Mouse (Mus musculus) embryo, embryonic 11.5 days (tissue): ENCODE data around the gene Ttc9c.

ENCODE experiments used
- DNase-seq: peaks from one replicate; pipeline ENCODE4 v3.0.0-alpha.2; 2012; ENCODE audit warnings: low read depth, low spot score

Ttc9c gene

DNA sequence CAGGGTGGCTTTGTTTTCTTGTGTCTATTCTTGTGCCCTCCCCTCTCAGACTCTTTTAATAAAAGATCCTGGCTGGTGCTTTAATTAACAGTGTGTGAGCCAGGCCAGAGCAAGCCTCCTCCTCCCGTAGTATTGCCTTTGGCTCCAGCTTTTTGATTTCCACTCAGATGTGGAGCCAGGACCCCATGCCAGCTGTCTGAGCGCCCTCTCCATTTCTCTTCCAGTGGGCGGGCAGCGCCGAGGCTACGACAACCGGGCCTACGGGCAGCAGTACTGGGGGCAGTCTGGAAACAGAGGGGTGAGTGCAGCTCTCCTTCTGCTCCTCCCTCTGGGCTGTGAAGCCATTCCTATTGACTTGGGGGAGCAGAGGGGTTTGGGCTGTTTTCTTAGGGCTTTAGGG lies 11.5 kb upstream of the Ttc9c start:
- DNase-seq, result no peak

DNA sequence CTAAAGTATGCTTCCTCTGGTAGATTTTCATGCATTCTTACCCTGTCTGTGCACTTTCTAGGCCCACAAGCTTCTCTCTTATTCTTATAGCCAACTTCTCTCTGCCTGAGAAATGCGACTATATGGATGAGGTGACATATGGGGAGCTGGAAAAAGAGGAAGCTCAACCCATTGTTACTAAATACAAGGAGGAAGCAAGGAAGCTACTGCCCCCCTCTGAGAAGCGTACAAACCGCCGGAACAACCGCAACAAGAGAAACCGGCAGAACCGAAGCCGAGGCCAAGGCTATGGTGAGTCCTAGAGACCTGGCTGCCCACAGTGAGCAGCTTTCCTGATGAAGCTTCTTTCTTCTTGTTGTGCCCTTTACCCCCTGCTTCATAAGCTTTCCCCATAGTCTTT lies 10.5 kb upstream of the Ttc9c start, which contains the start of gene AC129217.1:
TSS of gene AC129217.1 (plus strand) at position 114 of the 400 bp plus-strand sequence.
- DNase-seq, result no peak

DNA sequence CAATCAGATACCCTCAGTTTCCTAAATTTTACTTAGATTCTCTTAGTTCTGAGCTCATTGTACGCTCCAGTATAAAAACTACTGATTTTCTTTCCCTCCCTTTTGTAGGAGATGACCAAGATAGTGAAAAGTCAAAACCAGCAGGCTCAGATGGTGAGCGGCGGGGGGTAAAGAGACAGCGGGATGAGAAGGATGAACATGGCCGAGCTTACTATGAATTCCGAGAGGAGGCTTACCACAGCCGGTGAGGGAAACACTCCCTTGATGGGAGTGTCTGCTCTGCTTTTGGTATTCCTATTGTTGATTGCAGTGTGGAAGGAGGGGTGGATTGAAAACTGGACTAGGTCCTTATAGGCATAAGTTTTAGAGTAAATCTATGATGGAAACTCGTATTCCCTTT lies 3.6 kb upstream of the Ttc9c start:
- no peak for DNase-seq

DNA sequence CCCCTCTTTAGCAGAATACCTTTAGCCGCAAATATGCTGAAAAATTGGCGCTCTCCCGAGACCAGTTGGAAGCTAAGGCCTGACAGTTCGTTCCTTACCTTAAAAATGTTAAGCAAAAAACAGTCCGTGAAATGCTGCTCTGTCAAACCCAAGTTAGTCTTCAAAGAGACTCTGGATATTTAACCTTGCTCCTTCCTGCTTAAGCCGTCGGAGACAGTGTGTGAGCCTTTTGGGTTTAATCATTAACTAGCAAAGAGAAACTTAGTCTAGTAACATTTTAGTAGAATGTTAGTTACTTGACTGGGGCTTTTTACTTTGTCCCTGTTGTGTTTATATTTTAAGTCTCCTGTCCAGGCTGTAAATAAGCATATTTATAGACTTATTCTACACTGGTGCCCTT lies 2.0 kb upstream of the Ttc9c start:
- DNase-seq, result no peak

DNA sequence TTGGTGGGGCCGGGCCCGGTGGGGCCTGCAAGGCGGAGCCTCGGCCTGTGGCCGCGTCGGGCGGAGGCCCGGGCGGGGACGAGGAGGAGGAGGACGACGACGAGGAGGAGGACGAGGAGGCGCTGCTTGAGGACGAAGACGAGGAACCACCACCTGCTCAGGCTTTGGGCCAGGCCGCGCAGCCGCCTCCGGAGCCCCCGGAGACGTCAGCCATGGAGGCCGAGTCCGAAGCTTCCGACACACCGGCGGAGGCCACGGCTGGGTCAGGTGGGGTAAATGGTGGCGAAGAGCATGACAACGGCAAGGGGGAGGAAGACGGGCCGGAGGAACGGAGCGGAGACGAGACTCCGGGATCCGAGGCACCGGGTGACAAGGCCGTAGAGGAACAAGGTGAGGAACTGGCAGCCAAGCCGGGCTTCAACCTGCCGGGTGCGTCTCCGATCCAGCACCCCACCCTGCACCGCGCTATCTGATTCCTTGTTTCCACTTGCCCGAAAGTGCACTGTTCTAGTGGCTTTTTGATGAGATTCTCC lies 1.4 kb upstream of the Ttc9c start:
- DNase-seq, result no peak

DNA sequence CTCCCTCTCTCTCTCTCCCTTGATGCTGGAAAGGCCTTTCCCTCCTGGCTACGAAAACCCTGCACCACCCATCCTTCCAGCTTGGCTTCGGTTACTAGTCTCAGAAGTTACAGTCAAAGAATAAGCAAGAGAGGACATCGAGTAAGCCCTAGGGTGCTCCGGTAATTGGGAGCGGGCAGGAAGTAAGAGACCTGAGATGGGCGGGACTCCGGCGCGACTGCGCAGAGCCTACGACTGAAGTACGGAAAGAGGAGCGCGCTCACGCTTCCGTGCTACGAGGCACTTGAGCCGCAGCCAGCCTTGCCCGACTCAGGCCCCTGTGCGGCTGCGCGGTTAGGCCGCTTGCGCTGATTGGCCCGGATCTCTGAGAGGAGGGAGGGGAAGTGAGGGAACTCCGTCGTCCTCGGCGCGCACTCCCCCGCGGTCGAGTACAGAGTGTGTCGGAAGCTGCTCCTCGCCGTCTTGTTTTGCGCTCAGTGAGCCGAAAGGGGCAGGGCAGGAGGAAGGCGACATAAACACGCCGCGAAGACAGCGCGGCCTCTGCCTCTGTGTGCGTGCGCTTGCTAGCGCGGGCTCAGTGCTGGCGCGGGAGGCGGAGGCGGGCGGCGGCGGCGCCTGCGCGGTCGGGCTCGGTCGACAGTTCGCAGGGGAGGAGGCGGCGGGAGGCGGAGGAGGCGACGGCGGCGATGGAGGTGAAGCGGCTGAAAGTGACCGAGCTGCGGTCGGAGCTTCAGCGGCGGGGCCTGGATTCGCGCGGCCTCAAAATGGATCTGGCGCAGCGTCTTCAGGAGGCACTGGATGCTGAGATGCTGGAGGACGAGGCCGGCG lies 677 bp upstream of the Ttc9c start, which contains the start of gene Hnrnpul2:
TSS of gene Hnrnpul2 (plus strand) at position 415 of the 828 bp plus-strand sequence.
- DNase-seq, result peak; percentile 96

DNA sequence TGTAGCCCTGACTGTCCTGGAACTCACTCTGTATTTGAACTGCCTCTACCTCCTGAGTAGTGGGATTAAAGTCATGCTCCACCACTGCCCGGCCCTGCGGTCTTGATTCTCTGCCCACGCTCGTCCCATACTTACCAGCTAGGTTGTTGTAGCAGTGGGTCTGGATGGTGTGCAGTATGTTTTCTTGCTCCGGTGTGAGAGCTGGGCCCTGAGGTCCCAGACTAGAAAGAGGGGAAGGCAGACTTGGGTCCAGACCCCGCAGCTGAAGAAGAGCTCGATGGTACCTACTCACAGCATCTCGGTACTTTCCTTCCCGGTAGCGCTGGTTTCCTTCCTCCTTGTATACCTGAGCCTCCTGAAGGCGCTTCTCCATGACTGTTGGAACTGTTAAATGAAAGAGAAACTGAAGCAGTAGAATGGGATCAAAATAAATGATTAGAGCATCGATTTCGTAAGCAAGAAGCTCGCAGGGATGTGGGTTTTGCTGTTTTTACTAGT lies 783 bp downstream of the Ttc9c start:
- DNase-seq, result no peak

DNA sequence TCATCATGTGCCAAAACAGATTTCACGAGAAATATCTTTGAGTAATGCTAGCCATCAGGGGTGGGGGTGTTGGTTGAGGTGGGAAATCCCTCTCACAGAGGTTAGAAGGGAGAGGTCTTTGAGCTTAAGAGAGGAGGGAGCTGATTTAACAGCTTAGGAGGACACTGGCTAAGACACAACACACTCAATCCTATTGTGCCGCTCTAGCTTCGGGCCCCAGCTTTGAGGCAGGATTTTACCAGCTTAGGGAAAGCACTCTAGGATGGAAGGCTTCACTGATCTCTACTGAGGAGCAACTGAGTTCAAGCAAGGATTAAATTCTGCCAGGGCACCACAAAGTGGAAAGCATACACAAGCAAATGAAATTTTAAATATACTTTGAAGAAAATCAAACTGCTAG lies 2.1 kb downstream of the Ttc9c start:
- DNase-seq, result no peak

DNA sequence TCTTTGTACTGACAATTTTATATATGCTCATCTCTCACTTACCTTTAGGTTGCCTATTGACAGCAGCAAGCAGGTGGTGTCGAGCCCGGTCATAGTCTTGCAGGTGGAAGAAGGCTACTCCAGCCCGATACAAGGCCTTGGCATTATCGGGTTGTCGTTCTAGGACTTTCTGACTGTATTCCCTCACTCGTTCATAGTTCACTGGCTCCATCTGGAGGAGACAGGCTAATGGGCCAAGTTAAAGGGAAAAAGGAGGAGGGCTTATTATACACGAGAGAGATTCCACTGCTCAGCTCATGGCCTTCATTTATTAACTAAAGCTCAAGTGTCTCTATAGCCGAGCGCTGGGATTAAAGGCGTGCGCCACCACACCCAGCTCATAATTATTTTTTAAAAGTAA lies 3.3 kb downstream of the Ttc9c start:
- no peak for DNase-seq

DNA sequence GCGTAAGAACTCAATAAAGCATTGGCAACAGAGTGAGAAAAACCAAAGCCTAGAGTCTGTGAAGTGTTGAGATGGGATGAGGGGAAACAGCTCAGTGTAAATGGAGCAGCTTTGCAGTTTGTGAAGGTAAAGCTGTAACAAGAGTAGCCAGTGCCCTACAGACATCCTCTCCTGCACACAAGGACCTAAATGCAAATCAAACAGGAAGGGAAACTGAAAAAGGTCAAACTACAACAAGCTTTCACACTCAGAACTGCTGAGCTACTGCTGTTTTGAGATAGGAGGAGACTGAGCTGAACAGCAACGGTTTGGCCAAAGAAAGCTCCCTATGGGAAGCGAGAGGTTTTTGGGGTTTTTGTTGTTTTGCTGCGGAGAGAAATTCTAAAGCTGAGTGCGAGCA lies 12.3 kb downstream of the Ttc9c start:
- no peak for DNase-seq

DNA sequence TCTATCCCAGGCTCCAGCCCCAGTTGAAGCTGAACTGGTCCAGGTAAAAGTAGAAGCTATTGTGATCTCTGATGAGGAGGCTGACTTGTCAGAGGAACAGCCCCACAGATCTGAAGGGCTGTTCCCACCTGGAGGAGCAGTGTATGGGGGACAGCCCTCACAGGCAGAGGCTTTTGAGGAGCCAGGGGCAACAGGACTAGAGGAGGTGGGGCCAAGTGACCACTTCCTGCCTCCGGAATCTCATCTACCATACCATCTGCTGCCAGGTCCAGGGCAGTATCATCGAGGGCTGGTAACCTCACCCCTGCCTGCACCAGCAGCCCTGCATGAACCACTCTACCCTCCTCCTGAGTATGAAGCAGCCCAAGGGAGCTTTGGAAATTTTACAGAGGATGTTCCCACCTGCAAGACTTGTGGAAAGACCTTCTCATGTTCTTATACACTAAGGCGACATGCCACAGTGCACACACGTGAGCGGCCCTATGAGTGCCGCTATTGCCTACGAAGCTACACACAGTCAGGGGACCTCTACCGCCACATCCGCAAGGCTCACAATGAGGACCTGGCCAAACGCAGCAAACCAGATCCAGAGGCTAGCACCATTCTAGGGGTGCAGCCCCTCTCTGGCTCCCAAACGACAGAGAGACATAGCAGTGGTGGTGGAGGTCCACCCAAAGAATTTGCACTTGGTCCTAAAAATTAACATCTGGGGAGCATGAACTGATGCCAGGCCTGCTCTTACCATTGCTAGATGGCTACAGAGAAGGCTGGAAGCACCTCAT lies 15.1 kb downstream of the Ttc9c start:
- DNase-seq, result no peak

DNA sequence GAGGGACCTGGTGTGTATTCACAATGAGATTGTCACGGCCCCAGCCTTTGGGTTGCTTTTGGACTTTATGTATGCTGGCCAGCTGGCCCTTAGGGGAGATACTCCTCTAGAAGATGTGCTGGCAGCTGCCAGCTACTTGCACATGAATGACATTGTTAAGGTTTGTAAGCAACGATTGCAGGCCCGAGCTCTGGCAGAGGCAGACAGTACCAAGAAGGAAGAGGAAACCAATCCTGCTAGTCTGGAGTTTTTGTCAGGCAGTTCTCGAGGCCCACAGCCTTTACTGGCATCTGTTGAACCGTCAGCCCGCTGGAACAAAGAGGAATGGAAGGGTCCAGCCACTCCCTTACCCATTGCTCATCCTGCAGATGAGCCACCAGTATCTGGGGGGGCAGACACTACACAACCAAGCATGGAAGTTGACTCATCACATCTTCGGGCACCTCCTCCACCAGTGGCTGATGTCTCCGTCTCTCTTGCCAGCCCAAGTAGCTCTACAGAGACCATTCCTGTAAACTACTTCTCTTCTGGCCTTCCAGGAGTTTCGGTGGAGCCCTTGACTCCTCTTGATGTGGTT lies 15.8 kb downstream of the Ttc9c start:
- DNase-seq, result no peak

DNA sequence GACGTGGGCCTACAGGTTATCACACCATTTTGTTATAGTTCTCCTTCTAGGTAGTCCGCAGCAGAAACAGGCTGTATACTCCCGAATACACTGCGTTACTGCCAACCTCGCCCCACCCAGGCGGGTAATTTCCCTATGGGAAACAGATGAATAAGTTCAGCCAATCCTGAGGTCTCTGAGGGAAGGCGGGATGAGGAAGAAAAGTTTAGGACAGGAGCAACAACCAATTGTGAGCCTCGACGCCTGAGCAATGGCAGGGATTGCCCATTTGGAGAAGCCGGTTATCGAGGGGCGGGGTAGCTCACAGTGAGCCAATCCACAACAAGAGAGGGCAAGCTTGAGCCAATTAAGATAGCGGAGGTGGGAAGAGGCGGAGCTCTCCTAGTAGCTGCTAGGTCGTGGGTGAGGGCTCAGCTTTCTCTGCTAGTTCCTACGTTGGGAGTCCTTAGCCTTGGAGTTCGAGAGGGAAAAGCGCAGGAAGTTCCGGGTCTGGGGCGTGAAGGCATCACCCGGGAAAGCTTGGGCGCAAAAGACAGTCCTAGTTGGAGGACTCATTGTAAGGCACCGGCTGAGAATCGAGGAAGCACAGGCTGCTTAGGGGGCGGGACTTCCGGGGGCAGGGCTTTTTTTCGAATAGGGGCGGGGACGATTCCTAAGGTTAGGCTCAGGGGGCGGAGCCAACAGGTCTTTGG lies 16.9 kb downstream of the Ttc9c start, which contains the start of gene Zbtb3:
TSS of gene Zbtb3 (plus strand) at position 426 of the 692 bp plus-strand sequence.
- DNase-seq, result peak; percentile 93

DNA sequence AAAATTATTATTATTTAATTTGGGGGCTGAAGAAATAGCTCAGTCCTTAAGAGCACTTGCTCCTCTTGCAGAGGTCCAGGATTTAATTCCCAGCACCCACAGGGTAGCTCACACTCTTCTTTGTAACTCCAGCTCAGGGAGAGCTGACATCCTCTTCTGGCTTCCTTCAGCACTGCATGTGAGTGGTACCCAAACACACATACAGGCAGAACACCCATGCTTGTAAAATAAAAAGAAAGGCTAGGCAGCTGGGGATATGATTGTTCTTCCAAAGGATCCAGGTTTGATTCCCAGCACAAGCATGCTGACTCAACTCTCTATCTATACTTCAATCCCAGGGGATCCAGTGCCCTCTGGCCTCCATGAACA lies 20.2 kb downstream of the Ttc9c start:
- no peak for DNase-seq

DNA sequence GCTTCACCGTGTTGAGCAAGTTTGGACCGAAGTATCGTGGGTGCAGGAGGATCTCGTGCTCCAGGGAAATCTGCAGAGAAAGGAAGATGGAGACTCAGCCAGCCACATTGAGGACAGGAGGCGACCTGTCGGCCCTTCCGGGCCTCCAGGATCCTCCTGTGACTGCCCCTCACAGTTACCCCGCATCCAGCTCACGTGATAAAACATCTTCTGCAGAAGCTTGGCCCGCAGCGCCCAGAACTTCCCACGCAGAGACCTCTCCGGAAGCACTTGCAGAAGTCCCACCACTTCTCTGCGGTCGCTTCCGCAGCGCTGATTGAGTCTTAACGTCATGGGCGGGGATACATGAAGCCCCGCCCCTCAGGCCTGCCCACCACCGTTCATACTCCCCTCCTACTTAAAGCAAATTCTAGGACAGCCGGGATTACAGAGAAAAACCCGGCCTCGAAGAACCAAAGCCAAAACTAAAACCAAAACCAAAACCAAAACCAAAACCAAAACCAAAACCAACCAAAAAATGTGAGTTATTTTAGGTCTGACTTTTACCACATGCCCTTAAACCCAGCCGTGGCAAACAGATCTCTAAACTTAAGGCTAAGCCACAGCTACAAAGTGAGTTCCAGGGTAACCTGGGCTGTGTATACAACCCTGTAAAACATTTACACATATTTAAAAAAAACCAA lies 20.7 kb downstream of the Ttc9c start, which contains the start of gene Polr2g:
TSS of gene Polr2g (minus strand) at position 314 of the 683 bp plus-strand sequence.
- peak; percentile 87 for DNase-seq

DNA sequence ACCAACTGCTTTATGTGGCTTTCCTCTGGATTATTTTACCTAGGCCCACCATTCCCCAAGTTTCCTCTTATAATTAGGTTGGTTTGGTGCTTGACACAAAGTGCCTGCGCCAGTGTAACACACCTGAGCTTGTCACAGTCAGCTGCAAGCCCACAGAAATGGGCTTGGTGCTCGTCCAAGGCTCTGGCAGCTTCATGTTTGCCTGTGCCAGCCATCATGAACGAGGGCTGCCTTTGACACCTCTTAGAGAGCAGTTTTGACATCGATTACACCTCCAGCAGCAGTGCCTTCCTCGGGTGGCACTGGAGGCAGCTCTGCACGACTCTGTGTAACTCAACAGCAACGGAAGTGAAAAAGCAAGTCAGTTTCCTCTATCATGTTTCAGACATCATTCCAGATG lies 29.0 kb downstream of the Ttc9c start:
- DNase-seq, result no peak

DNA sequence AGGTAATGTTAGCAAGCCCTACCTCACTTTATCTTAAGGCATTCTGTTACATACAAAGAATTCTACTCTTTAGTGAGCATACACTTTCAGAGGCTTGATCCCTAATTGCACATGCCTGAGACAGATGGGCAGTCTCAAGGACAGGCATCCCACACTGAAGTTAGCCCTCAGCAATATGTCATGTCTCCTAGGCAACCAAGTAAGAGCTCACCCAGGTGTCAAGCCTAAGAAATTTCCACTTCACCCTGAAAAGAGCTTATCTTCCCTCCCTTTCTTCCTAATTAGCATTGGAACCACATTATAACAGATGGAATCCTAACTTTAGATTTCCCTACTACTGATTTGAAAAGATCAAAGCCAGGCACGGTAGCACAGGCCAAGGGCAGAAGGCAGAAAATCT lies 30.0 kb downstream of the Ttc9c start:
- DNase-seq, result no peak

DNA sequence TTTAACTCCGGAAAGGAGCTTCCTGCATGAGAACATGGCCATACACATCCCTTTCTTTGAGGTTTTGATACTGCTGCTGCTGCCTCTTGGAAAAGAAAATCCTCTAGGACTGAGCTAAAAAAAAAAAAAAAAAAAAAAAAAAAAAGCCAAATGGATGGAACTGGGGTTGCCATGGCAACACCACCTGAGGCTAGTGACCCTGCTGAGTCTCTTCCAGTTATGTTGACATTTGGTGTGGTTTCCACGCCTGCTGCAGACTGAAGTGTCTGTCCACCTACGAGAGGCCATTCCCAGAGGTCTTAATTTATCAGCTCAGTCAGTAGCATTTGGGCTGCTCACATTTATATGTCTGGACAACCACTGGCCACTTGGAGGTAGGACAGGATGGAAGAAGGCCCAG lies 30.6 kb downstream of the Ttc9c start:
- DNase-seq, result no peak

DNA sequence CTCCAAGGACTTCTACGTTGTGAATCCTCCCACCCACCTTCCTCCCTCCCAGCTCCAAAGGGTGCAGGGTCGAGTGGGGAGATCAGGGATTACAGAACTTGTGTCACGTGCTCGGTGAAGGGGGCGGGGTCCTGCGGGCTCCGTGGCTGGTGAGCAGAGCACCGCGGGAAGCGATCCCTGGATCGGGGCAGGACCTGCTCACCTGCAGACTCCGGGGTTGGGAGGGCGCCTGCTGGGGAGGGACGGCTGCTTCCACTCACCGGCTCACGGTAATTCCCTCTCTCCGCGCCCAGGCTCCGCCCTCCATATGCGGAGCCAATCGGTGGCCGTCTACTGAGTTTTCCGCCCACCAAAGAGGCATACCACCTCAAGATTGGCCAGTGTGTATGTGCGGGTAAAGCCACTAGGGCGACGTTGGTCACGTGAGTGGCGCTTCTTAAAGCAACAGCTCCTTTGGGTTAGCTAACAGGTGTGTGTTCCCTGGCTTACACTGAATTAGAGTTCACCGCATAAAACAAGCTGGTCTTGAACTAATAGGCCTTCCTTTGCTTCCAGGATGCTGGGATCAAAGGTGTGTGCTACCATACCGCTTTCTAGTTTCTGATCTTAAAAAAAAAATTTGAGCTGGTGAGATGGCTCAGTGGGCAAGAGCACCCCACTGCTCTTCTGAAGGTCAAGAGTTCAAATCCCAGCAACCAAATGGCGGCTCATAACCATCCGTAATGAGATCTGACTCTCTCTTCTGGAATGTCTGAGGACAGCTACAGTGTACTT lies 32.9 kb downstream of the Ttc9c start, which contains the start of gene Taf6l:
TSS of gene Taf6l (minus strand) at position 410 of the 774 bp plus-strand sequence.
- DNase-seq, result peak; percentile 91

DNA sequence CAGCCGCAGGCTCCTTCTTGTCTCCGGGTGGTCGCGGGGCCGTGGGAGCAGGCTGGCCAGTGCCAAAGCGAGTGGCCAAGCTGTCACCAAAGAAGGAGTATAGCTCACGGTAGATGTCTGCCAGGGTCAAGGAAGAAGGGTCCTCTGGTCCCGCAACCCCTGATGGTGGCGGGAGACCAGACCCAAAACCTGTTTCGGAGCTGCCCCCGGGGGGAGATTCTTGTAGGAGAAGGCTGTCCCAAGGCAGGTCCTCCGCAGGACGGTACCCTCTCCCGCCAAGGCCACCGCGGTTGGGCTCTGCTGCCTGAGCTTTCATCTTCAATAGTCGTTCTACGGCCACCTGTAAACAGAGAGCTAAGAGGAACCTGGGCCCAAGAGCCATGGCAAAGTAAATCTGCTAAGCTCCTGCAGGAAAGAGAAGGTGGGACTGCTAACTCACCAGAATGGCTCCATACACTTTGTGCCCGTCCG lies 44.1 kb downstream of the Ttc9c start:
- DNase-seq, result no peak
